Mouse (Mus musculus): ENCODE measurements at regions not wholly inside any gene's neighbourhood (a gene's known extent, or its start where the extent isn't known, plus 50 kb on each side); places are given as distances from the start of the nearest gene placed in this dataset.
A peak's percentile ranks its signal among the peaks of the same experiment; 100 is the strongest.

DNA sequence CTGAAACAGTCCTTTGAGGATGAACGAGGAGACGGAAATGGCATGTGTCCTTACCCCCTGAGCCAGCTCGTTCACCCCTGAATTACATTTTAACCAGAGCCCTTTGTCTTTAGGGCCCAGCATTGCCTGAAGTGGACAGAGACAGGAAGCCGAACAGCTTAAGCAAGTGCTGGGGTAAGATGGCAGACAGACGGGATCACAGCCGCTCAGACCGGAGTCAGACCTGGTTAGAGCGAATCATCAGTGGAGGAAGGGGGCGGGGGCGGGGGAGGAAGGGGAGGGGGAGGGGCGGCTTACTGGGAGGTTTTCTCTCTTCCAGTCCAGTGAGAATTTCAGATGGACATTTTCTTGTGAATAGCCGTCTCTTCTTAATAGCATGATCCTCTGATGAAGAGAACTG, 103.1 kb upstream of the Ankrd55 start:
- peak; percentile 60 for DNase-seq

DNA sequence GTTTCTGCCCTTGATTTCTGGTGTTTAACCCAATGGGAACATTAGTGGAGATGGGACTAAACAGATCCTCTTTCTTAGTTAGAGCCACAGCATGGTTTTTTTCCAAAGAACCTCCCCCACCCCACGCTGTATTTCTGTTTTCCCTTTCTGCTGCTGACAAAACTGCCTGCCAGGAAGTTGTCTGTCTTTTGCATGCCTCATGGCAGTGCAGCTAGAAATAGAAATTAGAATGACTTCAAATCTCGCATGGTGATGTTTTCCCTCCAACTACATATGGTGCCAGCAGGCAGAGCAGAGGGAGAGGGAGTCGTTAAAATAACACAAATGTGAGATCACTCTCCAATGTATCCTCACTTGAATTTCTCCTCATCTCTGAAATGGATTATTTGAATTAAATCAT, 101.0 kb upstream of the Ankrd55 start:
- no peak for DNase-seq

DNA sequence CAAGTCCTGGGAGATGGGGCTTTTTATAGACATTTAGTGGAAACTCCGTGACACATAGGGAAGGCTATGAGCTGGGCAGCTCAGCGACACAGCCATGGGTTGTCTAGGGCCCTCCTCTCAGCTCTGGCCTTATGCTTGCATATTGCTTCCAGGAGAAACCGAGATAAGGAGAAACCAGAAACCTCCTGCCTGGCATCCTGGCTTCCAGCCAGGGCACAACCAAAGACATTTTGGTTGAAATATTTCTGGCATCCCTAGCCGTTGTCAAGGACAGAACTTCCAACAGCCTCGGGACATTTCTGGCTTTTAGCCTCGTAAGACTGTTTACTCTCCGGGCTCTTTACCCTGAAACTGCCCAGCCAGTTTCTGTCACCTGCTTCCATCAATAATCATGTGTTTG, 99.9 kb upstream of the Ankrd55 start:
- no peak for DNase-seq

DNA sequence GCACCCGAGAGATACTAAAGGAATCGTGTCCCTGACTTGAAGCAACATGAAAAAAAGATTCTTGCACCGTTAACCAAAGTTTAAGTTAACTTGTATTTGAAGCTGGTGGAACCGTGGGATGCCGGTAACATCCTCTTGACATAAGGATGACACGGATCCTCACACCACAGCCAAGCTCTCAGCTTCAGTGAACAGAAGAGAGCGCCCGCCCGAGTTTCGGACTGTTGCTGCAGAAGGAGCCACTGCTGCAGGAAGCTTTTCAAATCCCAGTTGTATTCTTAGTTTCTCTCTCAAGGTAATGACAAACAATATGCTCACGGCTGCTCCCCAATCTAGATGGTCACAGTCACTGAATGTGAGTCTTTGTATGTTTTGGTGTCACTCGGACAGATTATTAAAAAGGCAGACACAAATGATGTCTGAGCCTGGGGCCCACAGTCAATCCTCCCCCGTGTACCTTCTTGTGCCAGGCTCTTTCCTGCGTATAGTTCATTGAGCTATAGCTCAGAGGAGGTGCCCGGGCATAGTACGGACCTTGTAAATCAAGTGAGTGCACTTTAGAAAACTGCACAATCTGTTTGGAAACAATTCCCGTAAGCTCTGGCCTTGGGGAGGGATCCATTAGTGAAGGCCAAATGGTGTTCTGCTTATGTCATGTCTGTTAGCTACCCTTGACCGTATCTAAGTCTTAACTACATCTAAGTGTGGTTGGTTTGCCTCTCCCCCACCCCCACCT, 99.3 kb upstream of the Ankrd55 start:
- DNase-seq = no peak

DNA sequence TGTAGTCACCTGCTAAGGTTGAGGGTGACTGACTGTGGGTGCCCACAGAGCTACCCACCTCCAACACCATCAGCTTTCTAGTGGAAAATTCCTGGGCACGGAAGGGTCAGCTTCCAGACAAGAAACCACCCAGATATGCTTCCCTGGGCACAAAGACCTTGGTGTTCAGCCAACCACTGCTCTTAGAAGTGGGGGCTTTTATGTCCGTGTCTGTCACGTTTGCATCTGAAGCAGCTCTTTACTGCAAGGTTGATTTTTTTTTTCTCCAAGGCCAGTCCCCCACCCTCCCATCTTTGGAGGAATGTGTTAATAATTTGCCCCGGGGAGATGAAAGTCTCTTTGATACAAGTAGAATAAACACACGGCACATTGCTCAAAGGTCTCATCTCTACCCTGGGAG, 98.6 kb upstream of the Ankrd55 start:
- DNase-seq = no peak

DNA sequence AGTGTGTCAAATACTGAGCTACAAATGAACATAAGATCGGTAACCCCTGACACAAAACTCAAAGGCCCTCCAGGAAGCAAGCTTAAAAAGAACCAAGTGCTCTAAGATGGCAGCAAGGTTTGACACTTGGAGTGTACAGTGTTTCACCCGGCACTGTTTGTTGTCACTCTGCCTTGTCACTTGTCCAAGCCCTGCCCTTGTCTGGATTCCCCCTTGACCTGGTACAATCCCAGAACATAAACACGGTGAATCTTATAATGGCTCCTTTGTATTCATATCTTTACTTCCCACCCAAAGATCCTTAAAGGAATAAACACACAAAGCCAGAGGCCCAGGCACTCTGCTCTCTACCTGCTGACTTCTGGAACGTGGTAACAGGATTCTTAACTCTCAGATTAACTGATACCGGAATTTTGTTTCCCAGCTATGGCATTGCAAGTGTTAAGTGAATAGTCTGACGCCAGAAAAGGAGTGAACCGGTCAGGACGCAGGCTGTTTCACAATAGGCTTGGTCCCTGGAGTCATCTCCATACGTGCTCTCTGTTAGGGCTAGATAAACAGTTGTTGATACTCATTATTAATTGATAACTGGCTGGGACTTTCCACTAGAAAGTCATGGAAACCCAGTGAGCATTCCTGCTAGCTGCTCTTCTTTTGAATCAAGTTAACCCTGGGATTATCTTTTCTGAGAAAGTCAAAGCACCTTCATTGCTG, 95.9 kb upstream of the Ankrd55 start:
- no peak for DNase-seq

DNA sequence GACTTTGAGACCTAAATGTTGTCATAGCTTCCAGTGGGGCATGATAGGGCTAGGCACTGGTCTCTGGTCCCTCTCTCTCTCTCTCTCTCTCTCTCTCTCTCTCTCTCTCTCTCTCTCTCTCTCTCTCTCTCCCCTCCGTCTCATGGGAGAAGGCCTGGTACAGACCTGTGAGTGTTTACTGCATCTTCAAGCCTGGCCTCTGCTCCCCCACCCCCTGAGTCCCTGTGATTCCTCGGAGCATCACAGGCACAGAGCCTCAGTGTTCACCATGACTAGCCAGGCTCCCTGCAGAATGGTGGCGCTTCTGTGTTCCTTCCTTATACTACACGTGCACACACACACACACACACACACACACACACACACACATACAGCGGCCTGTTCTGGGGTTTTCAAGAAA, 94.6 kb upstream of the Ankrd55 start:
- DNase-seq = no peak

DNA sequence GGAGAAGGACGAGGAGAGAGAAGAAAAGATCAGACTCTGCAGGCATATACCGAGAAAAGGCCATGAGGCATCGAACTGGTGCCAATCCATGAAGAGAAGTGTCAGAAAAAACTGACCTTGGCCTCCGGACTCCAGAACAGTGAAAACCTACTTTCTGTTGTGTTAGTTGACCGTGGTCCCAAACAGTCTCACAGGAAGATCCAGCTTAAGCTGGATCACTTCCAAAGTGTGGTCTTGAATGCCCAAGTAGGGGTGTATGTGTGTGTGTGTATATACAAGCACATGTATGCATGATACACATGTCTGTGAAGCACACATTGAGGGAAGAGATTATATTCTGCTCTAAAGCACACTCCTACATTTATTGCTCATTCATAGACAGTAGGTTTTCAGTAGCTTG, 93.3 kb upstream of the Ankrd55 start:
- no peak for DNase-seq

DNA sequence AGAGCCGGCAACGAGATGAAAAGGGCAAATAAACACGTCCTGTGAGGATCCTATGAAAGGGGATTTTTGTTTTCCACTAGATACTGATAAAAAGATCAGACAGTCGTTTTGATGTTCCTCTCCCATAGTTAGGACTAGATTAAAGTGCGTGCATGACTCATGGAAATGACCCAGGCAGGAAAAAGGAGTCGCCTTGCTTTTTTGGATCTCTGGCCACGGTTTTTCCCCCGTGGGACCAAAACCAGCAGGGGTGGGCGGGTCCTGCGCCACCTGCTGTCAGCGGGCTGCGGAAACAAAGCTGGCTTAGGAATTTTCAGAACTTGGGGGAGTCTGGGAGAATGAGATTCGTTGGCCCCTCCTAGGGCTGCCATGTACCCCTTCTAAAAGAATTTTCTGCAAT, 91.5 kb upstream of the Ankrd55 start:
- peak; percentile 48 for DNase-seq

DNA sequence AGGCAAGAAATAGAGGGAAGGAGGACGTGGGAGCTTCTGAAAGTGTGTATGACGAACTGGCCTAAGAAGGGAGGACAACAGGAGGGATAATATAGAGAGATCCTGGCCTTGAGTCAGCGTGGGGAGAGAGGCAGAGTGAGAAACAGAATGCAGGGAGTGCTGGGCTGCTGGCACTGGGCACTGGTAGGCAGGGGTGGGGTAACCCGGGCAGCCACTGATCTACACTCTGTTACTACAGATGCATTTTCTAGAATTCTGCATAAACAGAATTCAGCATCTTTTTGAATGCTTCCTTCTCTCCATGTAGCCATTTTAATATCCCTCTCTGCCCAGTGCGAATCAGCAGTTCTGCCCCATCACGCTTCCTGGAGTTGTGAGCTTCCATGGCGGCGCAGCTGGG, 84.5 kb upstream of the Ankrd55 start:
- DNase-seq = no peak

DNA sequence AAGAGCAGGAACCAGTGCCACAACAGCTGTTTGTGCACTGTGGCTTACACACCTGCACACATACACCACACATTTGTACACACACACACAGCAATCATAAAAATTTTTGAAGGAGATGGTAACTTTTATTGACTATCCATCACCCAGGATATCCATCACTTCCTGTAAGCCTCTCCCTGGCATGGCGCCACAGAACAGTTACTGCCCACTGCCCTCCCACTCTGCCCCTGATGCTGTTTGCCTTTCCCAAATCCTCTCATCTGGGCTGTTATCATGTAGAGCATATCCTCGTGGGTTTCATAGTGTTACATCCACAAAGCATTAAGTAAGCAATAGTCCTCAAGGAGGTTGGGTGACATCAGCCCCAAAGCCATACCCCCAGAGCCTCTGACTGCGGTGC, 84.0 kb upstream of the Ankrd55 start:
- DNase-seq = no peak

DNA sequence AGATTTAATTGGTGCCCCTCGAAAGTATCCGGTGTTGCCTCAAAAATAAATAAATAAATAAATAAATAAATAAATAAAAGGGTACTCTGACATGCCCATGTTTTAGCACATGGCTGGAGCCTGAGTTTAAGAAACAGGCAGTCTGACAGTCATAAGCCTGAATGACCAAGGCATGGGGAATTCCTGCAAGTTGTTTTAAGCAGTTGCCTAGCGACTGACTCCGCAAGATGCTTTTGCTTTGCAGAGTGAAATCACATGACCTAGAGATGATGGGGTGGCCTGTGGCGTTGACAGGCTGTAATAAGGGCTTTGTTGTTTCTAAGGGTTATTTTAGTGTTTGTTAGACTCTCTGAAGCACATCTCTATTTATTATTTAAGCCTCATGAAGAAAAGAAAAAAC, 83.4 kb upstream of the Ankrd55 start:
- DNase-seq = peak; percentile 51

DNA sequence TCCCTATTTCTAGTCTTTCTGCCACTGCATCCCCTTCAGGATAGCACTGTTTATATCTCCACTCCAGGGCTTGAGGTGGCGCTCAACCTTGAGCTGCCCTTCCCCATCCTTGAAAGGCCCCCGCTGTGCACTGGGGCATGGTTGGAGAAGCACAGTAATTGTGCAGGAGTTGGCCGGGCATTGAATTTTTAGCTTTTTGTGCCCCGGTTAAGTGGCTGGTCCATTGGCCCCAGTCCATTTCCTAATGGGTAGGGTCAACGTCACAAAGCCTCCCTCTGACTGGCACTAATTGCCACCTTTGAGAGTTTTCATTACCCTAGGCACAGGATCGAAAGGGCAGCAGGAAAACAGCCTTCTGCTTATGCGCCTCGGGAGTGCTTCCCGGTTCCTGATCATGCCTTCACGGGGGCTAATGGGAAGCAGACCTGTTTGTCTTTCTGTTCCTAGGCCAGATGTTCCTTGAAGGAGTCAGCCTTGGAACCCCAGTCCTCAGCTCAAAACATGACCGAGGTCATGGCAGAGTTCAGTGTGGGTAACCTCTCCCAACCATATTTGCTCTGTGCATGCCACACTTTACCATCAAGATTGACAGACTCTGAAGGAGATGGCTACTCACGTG, 80.5 kb upstream of the Ankrd55 start:
- DNase-seq = no peak

DNA sequence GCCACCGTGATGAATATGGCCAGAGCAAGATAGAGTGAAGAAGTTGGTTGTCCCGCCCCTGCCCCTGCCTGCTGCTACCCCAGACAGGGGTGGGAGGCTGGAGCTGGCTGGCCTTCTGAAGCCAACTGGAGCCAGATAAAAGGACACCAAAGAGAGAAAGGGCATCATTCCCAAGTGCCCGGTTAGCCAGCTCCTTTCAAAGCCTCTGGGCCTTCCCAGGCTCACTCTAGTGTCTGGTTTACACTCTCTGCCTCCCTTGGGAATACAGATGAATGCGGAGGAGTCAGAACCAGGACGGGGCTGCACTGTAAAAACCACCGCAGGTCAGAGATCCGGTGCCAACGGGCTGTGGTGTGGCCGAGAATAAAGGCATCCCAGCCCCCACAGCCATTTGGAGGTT, 76.4 kb upstream of the Ankrd55 start:
- DNase-seq = no peak

DNA sequence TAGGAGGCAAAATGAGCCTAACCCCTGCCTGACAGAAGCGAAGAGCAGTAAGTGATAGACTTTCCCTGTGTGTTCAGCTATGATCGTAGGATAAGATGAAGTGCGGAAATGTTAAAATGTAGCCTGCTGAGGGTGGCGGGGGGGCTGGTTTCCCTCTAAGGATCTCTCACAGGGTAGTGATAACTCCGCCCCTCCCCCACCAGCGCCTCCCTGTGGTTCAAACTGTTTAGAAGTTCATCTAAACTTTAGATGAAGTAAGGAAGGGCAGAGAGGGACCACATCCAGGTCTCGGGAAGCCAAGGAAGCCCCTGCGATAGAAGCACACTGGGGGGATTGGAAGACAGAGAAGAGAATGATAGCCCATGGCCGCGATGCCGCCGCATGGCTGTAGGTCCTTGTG, 75.9 kb upstream of the Ankrd55 start:
- no peak for DNase-seq

DNA sequence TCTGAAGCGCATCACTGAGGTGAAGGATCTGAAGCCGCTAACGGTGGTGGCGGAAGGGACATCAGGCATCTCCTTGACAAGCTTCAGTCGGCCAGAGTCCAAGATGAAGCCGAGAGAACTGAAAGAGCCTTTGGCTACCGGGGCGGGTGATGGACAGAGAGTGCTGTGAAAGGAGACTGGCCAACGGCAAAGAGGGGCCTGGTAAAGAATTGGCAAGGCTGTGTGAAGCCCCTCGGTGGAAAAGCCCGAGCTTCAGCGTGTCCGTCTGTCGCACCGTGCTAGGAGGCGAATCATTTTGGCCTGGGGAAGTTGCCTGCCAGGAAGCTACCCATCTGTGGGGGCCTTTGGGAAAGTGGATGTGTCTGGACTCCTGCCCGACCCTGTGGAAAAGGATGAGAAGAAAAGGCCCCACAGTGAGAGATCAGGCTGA, 74.6 kb upstream of the Ankrd55 start:
- DNase-seq = no peak

DNA sequence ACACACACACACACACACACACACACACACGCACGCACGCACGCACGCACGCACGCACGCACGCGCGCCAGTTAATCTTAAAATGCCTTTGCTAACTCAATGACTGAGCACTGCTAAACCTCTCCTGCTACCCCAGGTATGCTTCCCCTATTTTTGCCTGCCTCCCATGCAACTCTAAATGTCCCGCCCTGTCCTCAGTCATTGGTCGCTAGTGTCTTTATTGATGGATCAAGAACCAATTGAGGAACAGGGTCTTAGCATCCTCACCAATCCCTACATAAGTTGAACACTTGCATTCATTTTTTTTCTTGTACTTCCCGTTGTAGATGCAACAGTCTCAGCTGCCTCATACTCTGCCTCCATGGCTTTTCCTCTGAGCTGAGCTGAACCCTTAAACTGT, 72.2 kb upstream of the Ankrd55 start:
- no peak for DNase-seq

DNA sequence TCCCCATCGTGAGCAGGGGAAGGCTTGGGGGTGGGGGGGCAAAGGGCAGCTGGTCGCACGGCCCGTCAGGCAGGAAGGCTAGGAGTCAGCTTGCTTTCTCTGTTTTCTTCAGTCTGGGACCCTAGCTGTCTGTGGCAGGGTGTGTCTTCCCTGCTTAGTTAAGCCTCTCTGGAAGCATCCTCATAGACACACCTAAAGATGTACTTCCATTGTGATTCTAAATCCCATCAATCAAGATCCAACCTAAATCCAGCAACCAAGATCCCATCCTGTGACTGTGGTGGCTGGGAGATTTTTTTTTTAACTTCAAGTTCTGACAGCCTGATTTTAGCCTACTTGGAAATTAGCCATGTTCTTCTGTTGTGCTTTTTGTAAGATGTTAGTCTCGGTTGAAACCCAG, 69.9 kb upstream of the Ankrd55 start:
- DNase-seq = no peak

DNA sequence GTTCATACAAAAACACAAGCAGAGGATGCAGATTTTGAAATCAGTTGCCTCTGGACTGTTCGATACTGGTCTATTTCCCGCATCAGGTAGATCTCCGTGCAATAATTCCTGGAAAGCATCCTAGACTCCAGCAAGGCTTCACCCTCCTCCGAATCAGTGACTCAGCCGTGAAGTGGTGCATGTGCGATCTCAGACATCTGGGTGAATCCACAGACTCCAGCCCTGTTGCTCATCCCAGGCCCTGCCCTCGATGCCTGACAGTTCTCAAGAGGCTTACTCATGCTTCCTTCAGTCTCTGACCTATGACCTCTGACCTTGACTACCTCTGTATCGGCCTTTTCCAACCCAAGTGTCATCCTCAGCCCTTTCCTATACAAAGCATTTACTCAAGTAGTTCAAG, 68.1 kb upstream of the Ankrd55 start:
- no peak for DNase-seq

DNA sequence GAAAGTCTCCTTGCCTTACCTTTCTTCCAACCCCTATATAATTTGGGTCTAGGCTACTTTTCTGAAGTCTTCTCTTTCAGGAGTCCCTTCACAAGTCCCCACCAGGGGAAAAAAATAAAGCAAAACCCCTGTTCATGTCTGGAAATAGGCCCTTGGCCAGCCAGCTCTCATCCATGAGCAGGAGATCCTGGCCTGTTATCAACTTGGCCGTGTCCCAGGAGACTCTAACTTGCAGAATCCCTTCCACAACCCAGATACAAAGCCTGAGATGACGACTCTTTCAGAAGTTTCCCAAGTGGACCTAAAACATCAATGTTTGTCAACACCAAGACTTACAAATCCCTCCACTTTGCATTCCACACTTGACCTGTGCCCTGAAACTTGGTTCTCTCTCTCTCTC, 64.6 kb upstream of the Ankrd55 start:
- DNase-seq = no peak

DNA sequence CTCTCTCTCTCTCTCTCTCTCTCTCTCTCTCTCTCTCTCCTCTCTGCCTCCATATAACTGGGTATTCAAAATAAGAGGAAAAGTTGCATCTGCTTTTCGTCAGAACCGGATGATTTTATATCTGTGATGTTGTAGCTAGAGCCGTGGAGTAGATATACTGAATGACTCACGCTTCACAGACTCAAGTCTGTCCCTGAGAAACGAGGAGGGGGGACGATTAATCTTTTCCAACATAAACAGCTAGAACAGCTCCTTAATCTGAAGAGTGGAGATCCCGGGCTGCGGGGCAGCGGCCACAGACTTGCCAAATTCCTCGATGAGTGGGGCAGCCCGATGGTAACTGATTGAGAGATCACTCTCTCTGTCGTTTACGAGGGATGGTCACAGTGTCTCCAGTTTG, 60.5 kb upstream of the Ankrd55 start:
- no peak for DNase-seq

DNA sequence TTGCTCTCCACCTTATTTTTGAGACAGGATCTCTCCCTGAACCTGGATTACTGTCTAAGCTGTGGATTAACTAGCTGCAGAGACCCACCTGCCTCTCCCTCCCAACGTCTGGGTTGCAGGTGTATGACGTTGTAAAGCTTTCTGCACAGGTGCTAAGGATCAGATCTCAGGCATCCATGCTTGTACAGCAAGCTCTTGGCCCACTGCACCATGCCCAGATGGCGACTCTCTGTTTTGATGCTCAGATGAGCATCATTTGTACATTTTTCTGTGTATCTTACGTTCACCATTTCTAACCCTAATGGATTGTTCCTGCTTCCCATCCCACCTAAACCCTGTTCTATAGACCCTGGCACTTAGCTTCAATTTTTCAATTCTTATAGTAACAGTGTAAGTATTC, 59.4 kb upstream of the Ankrd55 start:
- no peak for DNase-seq

DNA sequence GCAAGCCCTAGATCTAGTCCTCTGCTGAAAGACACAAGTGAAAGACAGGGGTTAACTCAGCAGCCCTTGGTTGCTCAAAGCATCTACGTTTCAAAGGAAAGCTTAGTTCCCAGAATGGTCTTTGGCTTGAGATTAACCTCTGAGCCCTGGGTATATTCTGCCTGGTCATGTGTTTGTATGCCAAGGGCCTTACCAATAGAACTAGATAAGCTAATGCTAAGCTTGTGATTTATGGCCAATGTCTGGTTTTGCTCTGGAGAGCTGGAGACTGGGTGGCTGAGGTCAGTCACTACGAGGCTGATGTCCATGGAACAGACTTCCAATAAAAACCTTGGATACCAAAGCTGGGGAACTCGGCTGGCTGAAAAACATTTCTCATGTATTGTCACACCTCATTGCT, 58.1 kb upstream of the Ankrd55 start:
- DNase-seq = no peak

DNA sequence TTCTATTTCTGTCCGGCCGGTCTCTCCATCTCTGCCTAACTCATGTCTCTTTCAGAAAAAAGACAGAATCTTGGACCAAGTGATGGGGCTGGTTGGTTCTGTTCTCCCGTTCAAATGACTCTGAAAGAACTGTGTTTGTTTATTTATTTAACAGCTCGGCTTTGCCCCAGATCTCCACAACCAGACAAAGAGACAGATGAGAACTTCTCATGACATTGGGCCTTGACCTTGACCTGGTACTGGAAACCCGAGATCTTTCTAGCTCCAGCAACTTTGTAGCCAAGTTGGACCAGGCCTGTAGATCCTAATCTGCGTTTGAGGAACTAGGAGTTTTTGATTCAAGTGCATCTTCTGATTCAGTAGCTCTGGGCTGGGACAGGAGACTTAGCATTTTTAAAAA, 53.6 kb upstream of the Ankrd55 start:
- DNase-seq = no peak

DNA sequence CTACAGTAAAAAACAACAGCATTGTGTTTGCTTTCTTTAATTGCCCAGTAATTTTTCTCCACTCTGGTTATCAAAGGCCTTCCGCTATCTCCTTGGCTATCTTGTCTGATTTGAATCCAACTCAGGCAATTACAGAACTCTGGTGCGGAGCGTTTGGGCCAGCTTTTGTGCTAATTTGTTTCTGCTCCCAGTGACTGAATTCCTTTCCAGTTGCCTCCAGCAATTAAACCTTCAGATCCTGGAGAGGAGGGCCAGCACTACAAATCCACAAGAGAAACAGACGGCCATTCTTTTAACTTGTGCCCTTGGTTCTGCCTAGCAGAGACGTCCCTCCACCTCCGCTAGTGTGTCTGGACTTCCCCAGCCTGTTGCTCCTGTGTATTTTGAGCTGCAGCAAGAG, 51.3 kb upstream of the Ankrd55 start:
- no peak for DNase-seq

Measured in retina, postnatal 1 day (tissue).